Mouse (Mus musculus): ENCODE measurements at regions not wholly inside any gene's neighbourhood (a gene's known extent, or its start where the extent isn't known, plus 50 kb on each side); places are given as distances from the start of the nearest gene placed in this dataset.

GRCm38 (mm10) chr2:71605606-71606005 lies 59.1 kb upstream of the Dlx2 start:
- H3K36me3 ChIP-seq (ENCODE audit: insufficient read depth, low read length): no peaks in the 10 kb centered on the region
- H3K27me3 ChIP-seq (ENCODE audit: insufficient read depth, low read length): no peaks in the 10 kb centered on the region
- no peak overlapping the region for H3K4me2 ChIP-seq (ENCODE audit: low read depth, low read length, poor library complexity, severe bottlenecking)
- no peak overlapping the region for H3K9ac ChIP-seq (replicated peaks; ENCODE audit: low read length, poor library complexity, severe bottlenecking)
- H3K9me3 ChIP-seq (ENCODE audit: low read length): no peaks in the 10 kb centered on the region
- TF ChIP-seq CTCF (IDR thresholded peaks at IDR 0.05): no peak
- H3K27ac ChIP-seq (ENCODE audit: low read depth, low read length): no peak overlapping the region
- ATAC-seq (ENCODE audit: low FRiP score) (no peak), DNase-seq (ENCODE audit: low spot score) (no peak)
- no peak overlapping the region for H3K4me3 ChIP-seq (ENCODE audit: low read depth, low read length)
- 0 out of 2 replicates have a peak, but pooled peaks cover 8% of the 10 kb centered on the region for H3K4me1 ChIP-seq (ENCODE audit: insufficient read depth, low read length)
- 84% methylated on average over 1 of the region's 1 CpGs for WGBS

- H3K4me1 ChIP-seq (ENCODE audit: insufficient read depth, low read length): 0 out of 2 replicates have a peak, but pooled peaks cover 8% of the 10 kb centered on the region
- no peaks in the 10 kb centered on the region for H3K9me3 ChIP-seq (ENCODE audit: low read length)
- H3K27me3 ChIP-seq (ENCODE audit: insufficient read depth, low read length): no peaks in the 10 kb centered on the region
- H3K27ac ChIP-seq (ENCODE audit: low read depth, low read length): no peak overlapping the region
- no peak overlapping the region for H3K4me2 ChIP-seq (ENCODE audit: low read depth, low read length, poor library complexity, severe bottlenecking)
- H3K9ac ChIP-seq (replicated peaks; ENCODE audit: low read length, poor library complexity, severe bottlenecking): no peak overlapping the region
- WGBS: 94% methylated on average over 3 of the region's 3 CpGs
- ATAC-seq (ENCODE audit: low FRiP score) (no peak), DNase-seq (ENCODE audit: low spot score) (no peak)
- no peaks in the 10 kb centered on the region for H3K36me3 ChIP-seq (ENCODE audit: insufficient read depth, low read length)
- H3K4me3 ChIP-seq (ENCODE audit: low read depth, low read length): no peak overlapping the region
- no peak for TF ChIP-seq CTCF (IDR thresholded peaks at IDR 0.05)
Measured at GRCm38 (mm10) chr2:71607087-71607502, 60.5 kb upstream of the Dlx2 start.

GRCm38 (mm10) chr2:71613216-71613615 lies 66.7 kb upstream of the Dlx2 start:
- no peak for ATAC-seq (ENCODE audit: low FRiP score)
- 52% methylated on average over 2 of the region's 2 CpGs for WGBS

GRCm38 (mm10) chr2:71616526-71616925 lies 70.0 kb upstream of the Dlx2 start:
- TF ChIP-seq CTCF (IDR thresholded peaks at IDR 0.05): peak; percentile 43
- H3K27ac ChIP-seq (ENCODE audit: low read depth, low read length): no peak overlapping the region
- no peak for ATAC-seq (ENCODE audit: low FRiP score)
- no peak overlapping the region for H3K4me2 ChIP-seq (ENCODE audit: low read depth, low read length, poor library complexity, severe bottlenecking)
- H3K4me3 ChIP-seq (ENCODE audit: low read depth, low read length): no peak overlapping the region
- H3K36me3 ChIP-seq (ENCODE audit: insufficient read depth, low read length): no peaks in the 10 kb centered on the region
- no peaks in the 10 kb centered on the region for H3K9me3 ChIP-seq (ENCODE audit: low read length)
- H3K27me3 ChIP-seq (ENCODE audit: insufficient read depth, low read length): no peaks in the 10 kb centered on the region
- H3K4me1 ChIP-seq (ENCODE audit: insufficient read depth, low read length): no peaks in the 10 kb centered on the region
- 91% methylated on average over 5 of the region's 5 CpGs for WGBS
- no peak overlapping the region for H3K9ac ChIP-seq (replicated peaks; ENCODE audit: low read length, poor library complexity, severe bottlenecking)
- no peak for DNase-seq (ENCODE audit: low spot score)

More at GRCm38 (mm10) chr2:71613216-71613615, 66.7 kb upstream of the Dlx2 start:
- no peak for TF ChIP-seq CTCF (IDR thresholded peaks at IDR 0.05)
- Histone ChIP-seq H3K9me3 (ENCODE audit: low read length) (no peaks in the 10 kb centered on the region), H3K27ac (ENCODE audit: low read depth, low read length) (no peak overlapping the region), H3K4me3 (ENCODE audit: low read depth, low read length) (no peak overlapping the region), H3K4me2 (ENCODE audit: low read depth, low read length, poor library complexity, severe bottlenecking) (no peak overlapping the region), H3K4me1 (ENCODE audit: insufficient read depth, low read length) (0 out of 2 replicates have a peak, but pooled peaks cover 3% of the 10 kb centered on the region), H3K36me3 (ENCODE audit: insufficient read depth, low read length) (no peaks in the 10 kb centered on the region), H3K9ac (replicated peaks; ENCODE audit: low read length, poor library complexity, severe bottlenecking) (no peak overlapping the region), H3K27me3 (ENCODE audit: insufficient read depth, low read length) (no peaks in the 10 kb centered on the region)
- DNase-seq (ENCODE audit: low spot score): no peak

DNA sequence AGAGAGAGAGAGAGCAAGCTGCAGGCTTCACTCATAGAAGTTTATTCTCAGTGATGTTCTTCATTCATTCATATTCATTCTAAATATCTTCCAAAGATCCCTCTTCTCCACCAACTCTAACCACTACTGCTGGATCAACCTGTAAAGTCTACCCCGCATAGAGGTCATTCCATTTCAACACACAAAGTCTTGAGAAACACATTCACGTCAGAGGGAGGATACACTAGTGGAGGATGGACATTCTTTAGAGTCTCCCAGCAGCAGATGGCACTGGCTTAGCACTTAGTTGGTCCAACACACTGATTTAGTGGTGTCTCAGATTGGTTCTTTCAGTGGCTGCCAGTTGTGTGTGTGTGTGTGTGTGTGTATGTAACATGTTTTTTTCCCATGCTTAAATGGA lies 74.9 kb upstream of the Dlx2 start:
- ATAC-seq (ENCODE audit: low FRiP score) (no peak), DNase-seq (ENCODE audit: low spot score) (no peak)
- Histone ChIP-seq H3K4me2 (ENCODE audit: low read depth, low read length, poor library complexity, severe bottlenecking) (no peak overlapping the region), H3K4me1 (ENCODE audit: insufficient read depth, low read length) (0 out of 2 replicates have a peak, but pooled peaks cover 4% of the 10 kb centered on the region), H3K9me3 (ENCODE audit: low read length) (no peaks in the 10 kb centered on the region), H3K4me3 (ENCODE audit: low read depth, low read length) (no peak overlapping the region), H3K27me3 (ENCODE audit: insufficient read depth, low read length) (no peaks in the 10 kb centered on the region), H3K9ac (replicated peaks; ENCODE audit: low read length, poor library complexity, severe bottlenecking) (no peak overlapping the region), H3K27ac (ENCODE audit: low read depth, low read length) (no peak overlapping the region), H3K36me3 (ENCODE audit: insufficient read depth, low read length) (no peaks in the 10 kb centered on the region)
- no peak for TF ChIP-seq CTCF (IDR thresholded peaks at IDR 0.05)
- WGBS: 93% methylated on average over 2 of the region's 2 CpGs

DNA sequence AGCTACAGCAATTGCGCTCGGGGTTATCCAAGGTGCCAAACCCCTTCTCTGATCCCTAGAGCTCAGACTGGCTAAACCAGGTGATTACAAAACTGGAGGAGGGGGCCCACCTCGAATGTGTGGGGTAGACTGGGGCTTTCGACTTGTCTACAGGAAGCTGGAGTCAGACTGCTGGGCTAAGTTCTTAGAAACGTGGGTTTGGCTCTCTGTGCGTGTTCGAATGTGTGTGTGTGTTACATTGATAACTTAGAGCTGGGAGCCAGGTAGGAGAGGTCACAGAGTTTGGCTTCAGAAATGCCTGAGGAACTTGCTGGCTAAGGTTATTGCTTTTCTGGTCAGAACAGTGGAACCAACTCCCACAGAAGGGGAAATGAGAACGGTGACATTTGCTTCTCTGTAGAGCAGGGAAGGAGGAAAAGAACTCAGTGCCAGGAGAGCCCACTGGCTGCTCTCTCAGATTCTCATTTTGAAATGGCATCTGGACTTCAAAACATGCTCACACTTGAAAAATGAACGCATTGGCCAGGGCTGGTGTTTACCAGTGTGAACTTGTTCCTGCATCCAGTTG lies 76.1 kb upstream of the Dlx2 start:
- 75% methylated on average over 9 of the region's 9 CpGs for WGBS
- Histone ChIP-seq H3K4me3 (ENCODE audit: low read depth, low read length) (no peak overlapping the region), H3K27me3 (ENCODE audit: insufficient read depth, low read length) (no peaks in the 10 kb centered on the region), H3K9ac (replicated peaks; ENCODE audit: low read length, poor library complexity, severe bottlenecking) (no peak overlapping the region), H3K27ac (ENCODE audit: low read depth, low read length) (no peak overlapping the region), H3K4me1 (ENCODE audit: insufficient read depth, low read length) (0 out of 2 replicates have a peak, but pooled peaks cover 9% of the 10 kb centered on the region), H3K9me3 (ENCODE audit: low read length) (no peaks in the 10 kb centered on the region), H3K4me2 (ENCODE audit: low read depth, low read length, poor library complexity, severe bottlenecking) (no peak overlapping the region), H3K36me3 (ENCODE audit: insufficient read depth, low read length) (no peaks in the 10 kb centered on the region)
- ATAC-seq (ENCODE audit: low FRiP score) (no peak), DNase-seq (ENCODE audit: low spot score) (no peak)
- TF ChIP-seq CTCF (IDR thresholded peaks at IDR 0.05): no peak

All from midbrain, postnatal 0 days (tissue).